Mouse (Mus musculus): ENCODE measurements around the gene Prr36. TPM values are rescaled to one million over a fixed set of nuclear protein-coding genes. Genes with fewer than 3 reads are reported as not detected.

The Prr36 gene
- total and polyA plus RNA-seq, 2 experiments, result 0.24 to 0.37 TPM

DNA sequence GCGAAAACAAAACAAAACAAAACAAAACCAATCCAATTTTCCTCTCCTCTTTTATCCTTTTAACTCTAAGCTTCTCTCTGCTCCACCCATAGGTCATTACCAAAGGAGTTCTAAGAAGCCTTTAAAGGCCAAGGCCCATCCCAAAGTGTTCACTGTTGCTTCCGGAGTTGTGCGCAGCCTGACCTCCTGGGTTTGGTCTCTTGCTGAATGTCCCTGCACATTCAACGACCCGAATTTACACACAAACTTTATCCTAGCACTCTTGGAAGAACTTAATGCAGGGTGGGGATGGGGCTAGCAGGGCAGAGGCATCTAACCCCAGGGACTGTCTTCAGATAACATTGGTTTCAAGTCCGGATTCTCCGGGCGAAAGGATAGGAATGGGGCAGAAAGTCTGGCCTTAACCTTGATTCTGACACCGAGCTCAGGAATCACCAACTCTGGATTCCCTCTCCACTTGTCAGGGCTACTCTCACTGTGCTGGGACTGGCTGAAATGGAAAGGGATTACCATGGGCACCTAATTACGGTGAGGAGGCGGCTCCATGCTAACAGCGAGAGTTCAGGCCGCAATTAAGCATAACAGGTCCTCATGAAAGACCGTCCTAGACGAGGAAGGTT is 20.7 kb upstream of the Prr36 start:
- Histone ChIP-seq H3K4me3 (ENCODE audit: insufficient read depth, low read depth, low read length) (peak overlapping the region; percentile 60), H3K79me2 (ENCODE audit: control insufficient read depth, insufficient read depth, low read length) (peaks cover 12% of the 10 kb centered on the region; the same call in 1 of the 2 replicates), H3K9ac (ENCODE audit: low read depth, low read length) (peak overlapping the region; percentile 78), H3K4me1 (ENCODE audit: control insufficient read depth, insufficient read depth, low read length) (peaks cover 10% of the 10 kb centered on the region), H3K36me3 (ENCODE audit: control insufficient read depth, insufficient read depth, low read length) (no peaks in the 10 kb centered on the region), H3K27me3 (ENCODE audit: control insufficient read depth, insufficient read depth, low read length) (no peaks in the 10 kb centered on the region), H3K27ac (replicated peaks; ENCODE audit: insufficient read depth, low read depth, low read length) (peak overlapping the region; percentile 88)
- 4% methylated on average over 15 of the region's 15 CpGs for WGBS
- DNase-seq (ENCODE audit: extremely low read depth, low read depth, low spot score), result peak; percentile 57
- TF ChIP-seq CTCF (IDR thresholded peaks at IDR 0.05; ENCODE audit: low read depth, low read length) (no peak), POLR2A (IDR thresholded peaks at IDR 0.05; ENCODE audit: extremely low read depth, insufficient read depth, low read length) (no peak)

DNA sequence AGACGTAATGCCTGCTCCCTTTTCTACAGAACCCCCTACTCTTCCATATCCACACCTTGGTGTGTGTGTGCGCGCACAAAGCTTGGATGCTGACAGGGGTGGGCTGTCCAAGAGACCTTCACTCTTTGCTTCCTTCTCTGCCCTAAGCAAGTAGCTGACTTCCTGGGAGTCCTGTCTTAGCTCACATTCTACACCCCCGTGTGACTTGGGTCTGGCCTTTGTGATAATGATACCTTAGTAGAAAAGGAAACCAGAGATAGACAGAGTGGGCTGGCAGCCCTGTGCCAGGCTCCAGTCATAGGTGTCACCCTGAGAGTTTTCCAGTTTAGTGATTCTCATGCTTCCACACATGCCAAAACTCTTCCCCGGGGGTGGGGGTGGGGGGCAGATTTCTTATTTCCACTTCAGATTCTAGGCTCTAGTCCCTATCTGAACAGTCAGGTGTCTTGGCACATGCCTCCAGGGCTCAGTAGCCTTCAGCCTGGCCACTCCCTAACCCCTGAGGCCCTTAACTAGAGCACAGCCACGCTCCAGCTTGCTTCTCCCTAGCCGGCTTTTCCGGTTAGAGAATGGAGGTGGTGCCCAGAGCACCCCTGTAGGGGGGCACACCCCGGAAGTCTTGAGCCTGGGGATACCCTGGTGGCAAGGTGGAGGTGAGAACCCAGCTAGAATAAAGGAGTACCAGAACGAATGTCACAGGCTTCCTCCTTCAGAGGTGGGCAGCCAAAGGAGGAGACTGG is 13.5 kb upstream of the Prr36 start:
- no peaks in the 10 kb centered on the region for H3K79me2 ChIP-seq (ENCODE audit: control insufficient read depth, insufficient read depth, low read length)
- H3K27ac ChIP-seq (replicated peaks; ENCODE audit: insufficient read depth, low read depth, low read length), result no peak overlapping the region
- TF ChIP-seq CTCF (IDR thresholded peaks at IDR 0.05; ENCODE audit: low read depth, low read length) (no peak), POLR2A (IDR thresholded peaks at IDR 0.05; ENCODE audit: extremely low read depth, insufficient read depth, low read length) (no peak)
- no peaks in the 10 kb centered on the region for H3K36me3 ChIP-seq (ENCODE audit: control insufficient read depth, insufficient read depth, low read length)
- no peak for DNase-seq (ENCODE audit: extremely low read depth, low read depth, low spot score)
- no peaks in the 10 kb centered on the region for H3K4me1 ChIP-seq (ENCODE audit: control insufficient read depth, insufficient read depth, low read length)
- no peak overlapping the region for H3K4me3 ChIP-seq (ENCODE audit: insufficient read depth, low read depth, low read length)
- no peaks in the 10 kb centered on the region for H3K27me3 ChIP-seq (ENCODE audit: control insufficient read depth, insufficient read depth, low read length)
- WGBS, result 69% methylated on average over 10 of the region's 10 CpGs
- H3K9ac ChIP-seq (ENCODE audit: low read depth, low read length), result no peak overlapping the region

DNA sequence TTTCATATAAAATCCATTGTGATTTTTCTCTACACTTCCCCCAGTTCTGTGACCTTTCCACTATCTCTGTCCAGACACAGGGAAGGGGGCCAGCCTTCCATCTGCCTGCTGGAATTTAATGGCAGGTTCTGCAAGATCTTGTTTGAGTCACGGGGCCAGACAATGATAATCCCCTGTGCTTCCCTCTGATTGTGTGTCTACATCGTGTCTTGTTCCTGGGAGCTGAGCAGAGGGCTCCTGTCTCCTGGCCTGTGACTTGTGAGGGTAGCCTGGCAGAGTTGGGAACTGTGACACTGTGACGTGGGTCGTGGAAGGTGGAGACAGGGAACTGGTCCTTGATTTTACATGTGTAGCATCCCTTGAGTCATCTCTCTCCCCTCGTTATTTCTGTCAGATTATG is 12.5 kb upstream of the Prr36 start:
- Histone ChIP-seq H3K27ac (replicated peaks; ENCODE audit: insufficient read depth, low read depth, low read length) (no peak overlapping the region), H3K4me3 (ENCODE audit: insufficient read depth, low read depth, low read length) (no peak overlapping the region), H3K27me3 (ENCODE audit: control insufficient read depth, insufficient read depth, low read length) (no peaks in the 10 kb centered on the region), H3K36me3 (ENCODE audit: control insufficient read depth, insufficient read depth, low read length) (no peaks in the 10 kb centered on the region), H3K79me2 (ENCODE audit: control insufficient read depth, insufficient read depth, low read length) (no peaks in the 10 kb centered on the region), H3K9ac (ENCODE audit: low read depth, low read length) (no peak overlapping the region), H3K4me1 (ENCODE audit: control insufficient read depth, insufficient read depth, low read length) (no peaks in the 10 kb centered on the region)
- WGBS, result 65% methylated on average over 5 of the region's 5 CpGs
- DNase-seq (ENCODE audit: extremely low read depth, low read depth, low spot score), result no peak
- TF ChIP-seq POLR2A (IDR thresholded peaks at IDR 0.05; ENCODE audit: extremely low read depth, insufficient read depth, low read length), result no peak
- no peak for TF ChIP-seq CTCF (IDR thresholded peaks at IDR 0.05; ENCODE audit: low read depth, low read length)

DNA sequence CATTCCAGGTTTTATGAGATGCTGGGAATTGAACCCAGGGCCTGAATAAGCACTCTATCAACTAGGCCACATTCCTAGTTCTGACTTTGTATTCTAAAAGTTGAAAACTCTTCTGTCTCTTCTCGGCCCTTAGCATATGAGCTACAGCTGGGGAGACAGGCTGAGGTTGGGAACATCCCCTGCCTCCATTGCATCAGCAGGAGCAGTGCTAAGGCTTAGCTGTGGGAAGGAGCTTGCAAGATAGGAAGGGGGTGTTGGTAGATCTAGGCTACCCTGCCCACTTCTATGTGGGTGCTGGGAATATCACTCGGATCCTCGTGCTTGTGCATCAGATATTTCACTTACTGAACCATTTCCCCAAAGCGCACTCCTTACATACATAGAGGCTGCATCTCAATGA is 10.7 kb upstream of the Prr36 start:
- H3K9ac ChIP-seq (ENCODE audit: low read depth, low read length), result no peak overlapping the region
- no peak overlapping the region for H3K4me3 ChIP-seq (ENCODE audit: insufficient read depth, low read depth, low read length)
- DNase-seq (ENCODE audit: extremely low read depth, low read depth, low spot score), result no peak
- H3K27ac ChIP-seq (replicated peaks; ENCODE audit: insufficient read depth, low read depth, low read length), result no peak overlapping the region
- no peaks in the 10 kb centered on the region for H3K79me2 ChIP-seq (ENCODE audit: control insufficient read depth, insufficient read depth, low read length)
- H3K36me3 ChIP-seq (ENCODE audit: control insufficient read depth, insufficient read depth, low read length), result no peaks in the 10 kb centered on the region
- 98% methylated on average over 4 of the region's 4 CpGs for WGBS
- TF ChIP-seq CTCF (IDR thresholded peaks at IDR 0.05; ENCODE audit: low read depth, low read length), result no peak
- no peak for TF ChIP-seq POLR2A (IDR thresholded peaks at IDR 0.05; ENCODE audit: extremely low read depth, insufficient read depth, low read length)
- H3K4me1 ChIP-seq (ENCODE audit: control insufficient read depth, insufficient read depth, low read length), result no peaks in the 10 kb centered on the region
- no peaks in the 10 kb centered on the region for H3K27me3 ChIP-seq (ENCODE audit: control insufficient read depth, insufficient read depth, low read length)

DNA sequence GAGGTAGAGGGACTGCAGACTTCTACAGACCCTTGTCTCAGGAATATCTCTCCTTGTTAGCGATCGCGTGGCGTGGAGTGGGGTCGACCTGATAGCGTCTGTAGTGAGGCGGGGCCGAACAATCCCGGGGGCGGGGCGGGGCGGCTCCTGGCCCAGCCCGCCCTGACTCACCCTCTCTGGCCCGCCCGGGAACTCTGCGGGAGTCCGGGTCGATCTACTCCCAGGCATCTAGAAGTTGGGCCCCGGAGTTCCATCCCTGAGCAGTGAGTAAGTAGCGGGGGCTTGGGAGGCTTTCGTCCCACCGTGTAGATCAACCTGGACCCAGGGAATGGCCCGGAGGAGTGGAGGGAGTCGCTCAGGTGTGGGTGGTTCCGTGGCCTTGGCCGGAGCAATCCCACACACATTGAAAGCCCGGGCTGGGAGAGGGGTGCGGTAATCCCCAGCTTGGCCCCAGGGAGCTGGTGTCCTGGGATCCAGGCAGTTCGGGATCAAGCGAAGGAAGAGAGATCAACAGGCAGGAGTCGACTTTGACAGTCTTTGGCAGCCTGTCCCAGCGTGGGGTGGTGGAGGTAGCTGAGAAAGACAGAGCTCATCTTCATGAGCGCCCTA is 9.6 kb upstream of the Prr36 start, which contains the start of gene Lrrc8e:
TSS of gene Lrrc8e (plus strand) at position 89 of the 609 bp plus-strand sequence.
- WGBS, result 11% methylated on average over 33 of the region's 33 CpGs

More for the DNA sequence above, 9.6 kb upstream of the Prr36 start, which contains the start of gene Lrrc8e:
- TF ChIP-seq CTCF (IDR thresholded peaks at IDR 0.05; ENCODE audit: low read depth, low read length) (no peak), POLR2A (IDR thresholded peaks at IDR 0.05; ENCODE audit: extremely low read depth, insufficient read depth, low read length) (no peak)
- no peaks in the 10 kb centered on the region for H3K27me3 ChIP-seq (ENCODE audit: control insufficient read depth, insufficient read depth, low read length)
- H3K79me2 ChIP-seq (ENCODE audit: control insufficient read depth, insufficient read depth, low read length), result no peaks in the 10 kb centered on the region
- no peaks in the 10 kb centered on the region for H3K36me3 ChIP-seq (ENCODE audit: control insufficient read depth, insufficient read depth, low read length)
- no peak for DNase-seq (ENCODE audit: extremely low read depth, low read depth, low spot score)
- H3K4me1 ChIP-seq (ENCODE audit: control insufficient read depth, insufficient read depth, low read length), result no peaks in the 10 kb centered on the region
- no peak within 1 kb of the TSS for H3K9ac ChIP-seq (ENCODE audit: low read depth, low read length)
- no peak within 1 kb of the TSS for H3K27ac ChIP-seq (replicated peaks; ENCODE audit: insufficient read depth, low read depth, low read length)
- peak within 1 kb of the TSS; percentile 19; the same call in 1 of the 2 replicates for H3K4me3 ChIP-seq (ENCODE audit: insufficient read depth, low read depth, low read length)

Data from liver, adult 2 months (tissue).